Mouse (Mus musculus) granulocyte monocyte progenitor cell, adult 5-6 weeks (primary cell): ENCODE data around the gene Cirbp. TPM values are rescaled to one million over a fixed set of nuclear protein-coding genes. Genes with fewer than 3 reads are reported as not detected.

ENCODE experiments used
- ATAC-seq: replicated peaks from 2 replicates; pipeline ENCODE4 v1.8.0; 2016; ENCODE audit warnings: mild to moderate bottlenecking, moderate TSS enrichment, inconsistent platforms; ENCODE audit not compliant: poor library complexity, severe bottlenecking
- total RNA-seq, 2 experiments: library from RNA; stranded (forward) in 1 of 2; stranded (reverse) in 1 of 2; fragments of 200-712, 200-1000 nt in 1 of 2; fragments of >200 nt in 1 of 2; fragmentation: Nextera tagmentation in 1 of 2; gene quantifications; 2 replicates each; pipeline ENCODE4 v1.2.3; 2014 to 2017

Cirbp gene
- total RNA-seq (2014; fragmentation: Nextera tagmentation) (25.3 and 70.7 TPM in 2 replicates), total RNA-seq (2017) (36.8 and 40.7 TPM in 2 replicates)

- ATAC-seq: no peak
These were observed at the start of gene Cirbp for GRCm38 (mm10) chr10:80165392-80166128. Gene Cirbp (plus strand): TSS chr10:80165985.

- no peak for ATAC-seq
These were observed 49.2 kb upstream of the Cirbp start for GRCm38 (mm10) chr10:80116563-80116926.

- ATAC-seq: peak; percentile 15; the same call in 1 of the 2 replicates
These were observed 48.7 kb upstream of the Cirbp start for GRCm38 (mm10) chr10:80116927-80117691.

- ATAC-seq: no peak
These were observed 48.0 kb upstream of the Cirbp start for GRCm38 (mm10) chr10:80117736-80118135.

- ATAC-seq: no peak
These were observed 47.2 kb upstream of the Cirbp start for GRCm38 (mm10) chr10:80118552-80118951.

GRCm38 (mm10) chr10:80120146-80120545, 45.6 kb upstream of the Cirbp start:
- no peak for ATAC-seq

- ATAC-seq: peak; percentile 35
These were observed 44.1 kb upstream of the Cirbp start for GRCm38 (mm10) chr10:80121639-80122038.

- ATAC-seq: no peak
These were observed 41.7 kb upstream of the Cirbp start for GRCm38 (mm10) chr10:80123932-80124562.

GRCm38 (mm10) chr10:80127920-80128319, 37.9 kb upstream of the Cirbp start:
- no peak for ATAC-seq

GRCm38 (mm10) chr10:80129846-80130245, 35.9 kb upstream of the Cirbp start:
- ATAC-seq: no peak

- ATAC-seq: no peak
These were observed 35.3 kb upstream of the Cirbp start for GRCm38 (mm10) chr10:80130403-80131031.

GRCm38 (mm10) chr10:80131316-80131951, 34.4 kb upstream of the Cirbp start:
- ATAC-seq: peak; percentile 45

- no peak for ATAC-seq
These were observed 33.8 kb upstream of the Cirbp start for GRCm38 (mm10) chr10:80131952-80132350.

- peak; percentile 20; the same call in 1 of the 2 replicates for ATAC-seq
These were observed 32.4 kb upstream of the Cirbp start for GRCm38 (mm10) chr10:80133226-80133849.

GRCm38 (mm10) chr10:80134421-80134820, 31.4 kb upstream of the Cirbp start:
- no peak for ATAC-seq

GRCm38 (mm10) chr10:80135161-80135560, 30.6 kb upstream of the Cirbp start:
- no peak for ATAC-seq

- no peak for ATAC-seq
These were observed 30.1 kb upstream of the Cirbp start for GRCm38 (mm10) chr10:80135641-80136040.

GRCm38 (mm10) chr10:80136179-80136951, 29.4 kb upstream of the Cirbp start:
- ATAC-seq: no peak
